Mouse (Mus musculus): Measurements from ENCODE around the gene Olfr853. TPM values are rescaled to one million over a fixed set of nuclear protein-coding genes. Genes with fewer than 3 reads are reported as not detected.

Gene Olfr853
- not detected in 2 replicates for polyA plus RNA-seq (2012; ENCODE audit: low replicate concordance)

DNA sequence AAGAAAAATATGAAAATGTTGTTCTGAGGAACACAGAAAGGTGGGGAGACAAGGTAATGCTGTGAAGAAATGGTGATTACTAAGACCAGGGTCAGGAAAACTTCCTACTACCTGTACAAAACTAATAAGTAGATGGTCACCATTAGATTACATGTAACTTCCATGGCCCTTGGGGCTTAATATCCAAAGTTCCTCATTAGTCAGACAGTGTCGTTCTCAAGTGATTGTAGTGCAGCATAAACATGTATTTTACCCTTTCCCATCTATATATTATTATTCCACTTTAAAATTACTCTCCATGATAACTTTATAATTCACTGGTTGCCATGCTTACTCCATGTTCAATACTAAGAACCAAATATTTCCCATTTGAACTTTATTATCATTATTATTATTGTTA, at the start of gene Olfr853:
Gene Olfr853, minus strand, starts transcription at position 101 of the 400 bp plus-strand sequence.

GRCm38 (mm10) chr9:19582317-19582716, 41.4 kb upstream of the Olfr853 start, which contains the start of gene Olfr855:
Gene Olfr855, plus strand, starts transcription at chr9:19582617.

GRCm38 (mm10) chr9:19567282-19567681, 26.4 kb upstream of the Olfr853 start, which contains the start of gene Olfr854:
Gene Olfr854, minus strand, starts transcription at chr9:19567382.

DNA sequence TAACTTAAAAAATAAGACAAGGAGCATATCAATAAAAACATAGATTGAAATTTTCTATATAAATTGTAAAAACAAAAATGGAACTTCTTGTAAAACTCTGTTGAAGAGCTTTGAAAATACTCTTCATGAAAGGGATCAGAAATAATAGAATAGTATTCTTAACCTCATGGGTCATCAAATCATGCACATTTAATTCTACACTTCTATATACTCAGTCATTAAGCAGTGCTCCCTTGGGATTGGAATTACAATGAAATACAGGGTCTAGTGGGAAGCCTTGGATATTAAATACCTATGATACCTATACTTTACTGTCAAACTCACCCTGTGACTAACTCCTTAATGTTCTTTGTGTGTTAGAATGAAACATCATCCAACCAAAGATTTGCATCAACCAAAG, 47.9 kb downstream of the Olfr853 start, which contains the start of gene Olfr851:
Gene Olfr851, plus strand, starts transcription at position 301 of the 400 bp plus-strand sequence.

Other genes with a start within 250 kb of the Olfr853 start
- gene Olfr844, start 224.7 kb downstream of the Olfr853 start, polyA plus RNA-seq (2012; ENCODE audit: low replicate concordance) = not detected in 2 replicates
- gene Olfr845, start 204.6 kb downstream of the Olfr853 start, polyA plus RNA-seq (2012; ENCODE audit: low replicate concordance) = not detected in 2 replicates
- not detected in 2 replicates for gene Olfr846, start 177.1 kb downstream of the Olfr853 start, polyA plus RNA-seq (2012; ENCODE audit: low replicate concordance)
- not detected in 2 replicates for gene Olfr847, start 162.4 kb downstream of the Olfr853 start, polyA plus RNA-seq (2012; ENCODE audit: low replicate concordance)
- gene Olfr849, start 100.8 kb downstream of the Olfr853 start, polyA plus RNA-seq (2012; ENCODE audit: low replicate concordance) = not detected in 2 replicates
- gene Olfr850, start 62.8 kb downstream of the Olfr853 start, polyA plus RNA-seq (2012; ENCODE audit: low replicate concordance) = not detected in 2 replicates
- 0.03 TPM in 1 of 2 replicates, not detected in the other for gene Olfr851, start 47.8 kb downstream of the Olfr853 start, polyA plus RNA-seq (2012; ENCODE audit: low replicate concordance)
- gene Olfr854, start 26.3 kb upstream of the Olfr853 start, polyA plus RNA-seq (2012; ENCODE audit: low replicate concordance) = not detected in 2 replicates
- not detected in 2 replicates for gene Olfr855, start 41.5 kb upstream of the Olfr853 start, polyA plus RNA-seq (2012; ENCODE audit: low replicate concordance)
- 0.18 and 0.77 TPM in 2 replicates for gene Zfp317, start 81.0 kb upstream of the Olfr853 start, polyA plus RNA-seq (2012; ENCODE audit: low replicate concordance)
- 0.08 TPM in 1 of 2 replicates, not detected in the other for gene Olfr857, start 168.4 kb upstream of the Olfr853 start, polyA plus RNA-seq (2012; ENCODE audit: low replicate concordance)
- not detected in 2 replicates for gene Olfr58, start 239.2 kb upstream of the Olfr853 start, polyA plus RNA-seq (2012; ENCODE audit: low replicate concordance)